Mouse (Mus musculus) left cerebral cortex, adult 9 months (tissue): ENCODE measurements around the gene Slc37a3.
"Not testable (repeated sequence)": the region's sequence is repeated elsewhere in the genome, so short reads cannot be mapped to it uniquely, and the experiment has no call there.

Experiments
- DNase-seq, 2 experiments: peaks; one replicate each; pipeline ENCODE4 v3.0.0; 2022; ENCODE audit warnings: low spot score in 2 of 2

The Slc37a3 gene

DNA sequence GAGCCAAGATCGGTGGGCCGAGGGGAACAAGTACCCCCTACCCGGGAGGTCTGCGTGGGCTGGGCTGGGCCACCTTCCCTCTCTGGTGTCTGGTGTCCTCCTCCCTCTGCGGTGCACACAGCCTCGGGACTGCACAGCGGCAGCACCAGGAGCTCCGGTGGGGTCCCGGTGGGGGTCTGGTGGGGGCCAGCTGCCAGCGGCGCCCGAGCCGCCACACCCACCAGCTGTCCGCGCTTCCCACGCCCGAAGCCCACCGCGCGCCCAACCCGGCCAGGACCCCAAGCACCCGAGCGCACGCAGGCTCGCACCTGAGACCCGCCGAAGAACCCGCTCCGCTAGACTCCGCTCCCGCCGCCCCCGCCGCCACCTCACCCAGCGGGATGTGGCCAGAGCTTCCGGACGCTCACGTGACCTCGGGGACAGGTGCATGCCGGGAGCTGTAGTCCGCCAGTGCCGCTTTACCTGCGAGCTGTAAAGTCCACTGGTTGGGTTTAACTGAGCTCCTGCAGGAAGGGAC lies at the start of gene Slc37a3:
Gene Slc37a3, minus strand, starts transcription at position 365 of the 517 bp plus-strand sequence.
- DNase-seq = peak; percentile 62 to 85

- DNase-seq = no peak
Observed at GRCm38 (mm10) chr6:39426725-39427124, 49.2 kb upstream of the Slc37a3 start.

DNA sequence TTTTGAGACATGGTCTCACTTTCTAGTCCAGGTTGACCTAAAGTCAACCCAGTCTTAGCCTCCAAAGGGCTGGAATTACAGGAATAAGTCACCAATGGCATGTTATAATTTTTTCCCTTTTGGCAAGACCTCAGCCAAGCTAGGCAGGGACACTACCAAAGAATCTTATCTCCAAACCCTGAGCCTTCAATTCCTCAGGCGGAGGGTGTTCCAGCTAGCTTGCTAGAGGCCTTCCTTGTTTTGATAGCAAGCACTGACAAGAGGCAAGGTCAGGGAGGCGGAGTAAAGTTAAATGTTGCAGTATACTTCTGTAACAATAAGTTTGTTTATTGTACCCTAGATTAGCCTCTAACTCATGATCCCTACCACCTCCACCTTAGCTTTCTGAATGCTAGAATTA lies 47.7 kb upstream of the Slc37a3 start:
- DNase-seq = no peak

DNA sequence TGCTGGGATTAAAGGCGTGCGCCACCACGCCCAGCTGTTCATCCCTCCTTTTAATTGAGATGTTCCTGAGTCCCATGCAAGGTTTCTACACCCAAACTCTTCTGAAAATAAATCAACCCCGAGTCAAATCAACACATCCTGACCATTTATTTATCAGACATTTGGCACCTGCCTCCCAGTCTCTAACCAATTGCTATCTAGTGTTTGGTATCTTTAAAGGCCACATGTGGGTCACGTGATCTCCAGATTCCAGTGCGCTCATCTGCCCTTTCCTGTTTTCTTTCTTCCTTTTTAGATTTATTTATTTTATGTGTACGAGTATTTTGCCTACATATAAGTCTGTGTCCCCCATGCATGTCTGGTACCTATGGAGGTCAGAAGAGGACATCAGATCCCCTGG lies 46.2 kb upstream of the Slc37a3 start:
- no peak for DNase-seq

- DNase-seq = peak in 1 of 2 experiments; percentile 62
Observed at GRCm38 (mm10) chr6:39423130-39423551, 45.7 kb upstream of the Slc37a3 start.

GRCm38 (mm10) chr6:39420867-39421266 lies 43.4 kb upstream of the Slc37a3 start:
- DNase-seq = no peak

DNA sequence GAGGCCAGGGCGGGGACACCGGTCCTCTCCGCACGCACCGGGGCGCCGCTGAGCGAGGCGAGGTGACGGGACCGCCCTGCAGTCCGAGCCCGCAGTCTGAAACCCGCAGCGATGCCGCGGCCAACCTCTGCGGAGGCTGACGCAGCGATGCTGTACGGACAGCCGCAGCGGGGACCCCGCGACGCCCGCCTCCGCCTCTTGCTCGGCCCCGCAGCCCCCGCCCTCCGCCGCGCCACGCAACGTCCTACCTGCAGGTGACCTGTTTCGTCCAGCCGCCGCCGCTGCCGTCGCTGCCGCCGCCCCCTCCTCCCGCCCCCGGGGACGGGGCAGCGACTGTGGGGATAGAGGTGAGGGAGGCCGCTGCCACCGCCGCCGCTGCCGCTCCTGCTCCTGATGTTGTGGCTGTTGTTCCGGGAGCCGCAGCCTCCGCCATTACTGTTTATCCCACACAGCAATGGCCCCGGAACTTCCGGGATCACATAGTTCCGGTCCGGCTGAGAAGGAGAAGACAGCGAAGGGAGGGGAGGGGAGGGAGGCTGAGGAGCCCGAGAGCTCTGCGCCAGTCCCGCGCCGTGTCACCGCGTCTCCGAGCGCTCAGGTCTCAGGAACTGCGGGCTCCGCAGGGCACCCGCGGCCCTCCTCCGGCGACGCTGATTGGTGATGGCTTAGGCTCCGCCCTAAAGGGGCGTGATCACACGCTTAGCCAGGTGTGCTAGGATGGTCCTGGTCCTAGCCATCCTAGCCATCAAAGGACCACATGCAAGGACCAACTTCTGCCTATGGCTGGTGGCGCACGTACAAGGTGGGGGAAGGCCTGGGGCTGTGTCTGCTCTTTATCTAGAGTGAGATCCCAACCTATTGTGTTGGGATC lies 42.6 kb upstream of the Slc37a3 start, which contains the start of gene Mkrn1:
Gene Mkrn1, minus strand, starts transcription at position 612 of the 871 bp plus-strand sequence.
- DNase-seq = peak; percentile 72 to 80

DNA sequence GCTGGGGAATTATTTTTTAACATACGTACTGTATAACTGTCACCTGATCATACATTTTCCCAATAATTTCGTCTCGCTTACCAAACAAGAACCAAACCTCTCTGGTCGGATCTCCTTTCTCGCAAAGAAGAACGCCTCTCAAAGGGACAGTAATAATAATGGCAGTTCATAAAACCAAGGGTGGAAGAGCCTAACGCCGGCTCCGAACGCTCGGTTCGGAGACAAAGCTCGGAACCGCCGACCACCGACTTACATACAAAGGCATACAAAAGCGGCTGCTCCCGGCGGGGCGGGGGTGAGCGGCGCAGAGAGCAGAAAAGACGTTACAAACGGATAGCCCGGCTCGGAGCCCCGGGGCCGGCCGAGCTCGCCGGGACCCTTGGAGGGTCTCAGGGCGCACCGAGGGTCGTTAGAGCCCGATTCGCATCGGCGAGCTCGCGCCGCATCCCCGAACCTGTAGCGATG lies 41.9 kb upstream of the Slc37a3 start:
- DNase-seq = peak in 1 of 2 experiments; percentile 40

- not testable (repeated sequence) for DNase-seq
Observed at GRCm38 (mm10) chr6:39416654-39417053, 39.2 kb upstream of the Slc37a3 start.

- DNase-seq = peak in 1 of 2 experiments; percentile 76
Observed at GRCm38 (mm10) chr6:39415762-39416161, 38.3 kb upstream of the Slc37a3 start.

DNA sequence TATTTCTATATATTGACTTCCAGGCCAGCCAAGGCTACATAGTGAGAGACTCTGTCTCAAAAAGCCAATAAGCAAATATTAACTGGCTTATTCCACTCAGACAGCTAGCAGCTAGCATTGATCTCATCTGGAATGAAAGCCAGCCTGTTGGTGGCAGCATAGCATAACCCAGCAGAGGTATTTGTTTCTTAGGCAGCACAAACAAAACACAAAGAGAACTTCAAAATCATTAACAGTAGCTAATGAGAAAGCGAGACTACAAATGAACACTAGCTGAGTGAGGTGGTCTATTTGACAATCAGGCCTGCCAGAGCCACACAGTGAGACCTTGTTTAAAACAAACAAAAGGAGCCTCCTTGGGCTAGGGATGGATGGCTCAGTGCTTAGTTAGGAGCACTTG lies 36.6 kb upstream of the Slc37a3 start:
- DNase-seq = peak in 1 of 2 experiments; percentile 31

- DNase-seq = no peak
Observed at GRCm38 (mm10) chr6:39406480-39406879, 29.0 kb upstream of the Slc37a3 start.

GRCm38 (mm10) chr6:39403136-39403535 lies 25.7 kb upstream of the Slc37a3 start:
- DNase-seq = no peak

- no peak for DNase-seq
Observed at GRCm38 (mm10) chr6:39400343-39400742, 22.9 kb upstream of the Slc37a3 start.

DNA sequence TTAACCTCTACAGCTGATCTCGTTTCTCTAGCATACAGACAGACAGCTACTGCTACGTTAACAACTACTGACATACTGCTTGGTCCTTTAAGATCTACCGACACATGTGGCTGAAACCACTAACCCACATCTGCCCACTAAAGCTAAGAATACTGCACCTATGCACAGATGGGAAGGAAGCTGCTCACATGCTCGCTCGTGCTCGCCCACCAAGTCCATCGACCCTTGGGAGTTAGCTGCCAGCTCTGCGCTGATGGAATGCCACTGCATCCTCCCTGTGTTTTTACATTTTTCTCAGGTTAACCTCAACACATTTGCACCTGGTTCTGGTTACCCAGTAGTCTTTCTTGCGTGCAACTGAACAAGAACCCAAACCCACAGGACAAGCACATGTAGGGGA lies 20.9 kb upstream of the Slc37a3 start:
- DNase-seq = no peak

DNA sequence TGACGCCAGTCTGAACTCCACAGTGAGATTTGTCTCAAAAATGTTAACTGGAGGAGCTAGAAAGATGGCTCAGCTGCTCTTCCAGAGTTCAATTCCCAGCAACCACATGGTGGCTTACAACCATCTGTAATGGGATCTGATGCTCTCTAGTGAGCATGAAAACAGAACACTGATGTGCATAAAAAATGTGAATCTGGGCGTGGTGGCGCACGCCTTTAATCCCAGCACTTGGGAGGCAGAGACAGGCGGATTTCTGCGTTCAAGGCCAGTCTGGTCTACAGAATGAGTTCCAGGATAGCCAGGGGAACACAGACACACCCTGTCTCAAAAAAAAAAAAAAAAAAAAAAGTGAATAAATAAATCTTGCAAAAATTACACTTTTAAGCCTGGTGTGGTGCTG lies 19.6 kb upstream of the Slc37a3 start:
- no peak for DNase-seq

DNA sequence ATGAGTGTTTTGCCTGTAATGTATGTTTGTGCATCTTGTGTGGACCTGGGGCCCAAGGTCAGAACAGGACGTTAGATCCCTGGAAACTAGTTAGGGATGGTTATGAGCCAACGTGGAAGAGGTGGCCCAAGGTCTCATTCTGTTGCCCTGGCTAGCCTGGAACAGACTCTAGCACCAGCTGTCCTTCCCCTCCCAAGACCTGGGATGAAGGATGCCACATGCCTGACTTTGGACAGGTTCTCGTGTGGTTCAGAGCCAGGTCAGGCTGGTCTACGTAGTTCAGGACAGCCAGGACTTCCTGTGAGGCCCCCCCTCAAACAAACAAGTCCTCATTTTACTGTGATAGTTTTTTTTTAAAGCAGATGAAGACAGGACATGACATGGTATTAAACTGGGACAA lies 18.4 kb upstream of the Slc37a3 start:
- DNase-seq = no peak

GRCm38 (mm10) chr6:39395471-39395870 lies 18.0 kb upstream of the Slc37a3 start:
- DNase-seq = no peak

DNA sequence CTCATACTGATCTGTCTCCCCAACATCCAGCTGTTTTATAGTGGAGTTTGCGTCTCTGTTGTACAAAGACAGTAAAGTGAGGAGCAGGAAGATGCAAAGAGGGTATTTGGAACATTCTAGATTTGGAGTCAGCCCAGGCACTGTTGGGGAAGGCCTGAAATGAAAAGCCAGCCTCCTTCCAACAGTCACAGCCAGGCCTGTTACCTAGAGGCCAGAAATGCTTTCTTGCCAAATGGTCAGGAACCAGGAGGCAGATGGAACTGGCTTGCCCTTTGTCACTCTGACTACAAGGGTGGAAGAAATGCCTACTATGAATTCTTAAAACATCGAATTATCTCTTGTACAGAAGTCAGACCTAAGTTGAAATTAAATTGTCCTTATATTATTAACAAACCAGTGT lies 12.5 kb upstream of the Slc37a3 start:
- DNase-seq = no peak

DNA sequence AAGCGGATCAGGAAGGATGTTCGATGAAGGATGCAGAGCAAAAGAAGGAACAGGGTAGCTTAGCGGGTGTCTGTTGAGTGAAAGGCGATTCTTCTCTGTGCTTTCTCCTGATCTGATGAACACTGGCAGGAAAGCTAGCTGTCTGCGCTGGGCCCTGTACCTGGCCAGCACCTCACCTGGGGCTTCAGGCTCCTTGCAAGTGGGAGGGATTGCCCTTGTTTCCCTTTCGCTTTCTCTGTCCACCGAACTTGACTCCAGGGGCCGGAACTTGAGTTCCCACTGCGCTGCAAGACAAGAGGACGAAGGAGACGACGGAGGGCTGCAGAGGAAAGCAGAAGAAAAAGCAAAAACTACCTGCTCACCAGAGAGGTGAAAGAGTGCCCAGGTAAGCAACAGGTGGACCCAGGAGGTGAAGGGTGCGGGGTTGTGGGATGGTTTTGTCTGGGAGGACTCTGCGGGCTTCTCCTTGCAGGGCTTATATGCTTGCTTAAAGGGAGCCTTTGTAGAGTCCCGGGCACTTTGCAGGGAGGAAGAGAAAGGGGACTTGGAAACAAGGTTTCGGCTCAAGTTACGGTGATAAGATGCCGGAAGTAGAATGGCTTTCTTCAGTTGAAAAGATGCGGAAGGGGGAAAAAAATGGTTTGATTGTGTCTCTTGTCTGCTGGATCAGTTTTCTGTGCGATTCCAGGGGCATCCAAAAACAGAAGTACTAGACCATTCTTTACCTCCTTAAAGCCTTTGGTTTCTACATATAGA lies 3.8 kb upstream of the Slc37a3 start, which contains the start of gene Rab19:
Gene Rab19, plus strand, starts transcription at position 51 of the 756 bp plus-strand sequence.
- DNase-seq = no peak

- DNase-seq = no peak
Observed at GRCm38 (mm10) chr6:39380276-39380675, 2.8 kb upstream of the Slc37a3 start.

DNA sequence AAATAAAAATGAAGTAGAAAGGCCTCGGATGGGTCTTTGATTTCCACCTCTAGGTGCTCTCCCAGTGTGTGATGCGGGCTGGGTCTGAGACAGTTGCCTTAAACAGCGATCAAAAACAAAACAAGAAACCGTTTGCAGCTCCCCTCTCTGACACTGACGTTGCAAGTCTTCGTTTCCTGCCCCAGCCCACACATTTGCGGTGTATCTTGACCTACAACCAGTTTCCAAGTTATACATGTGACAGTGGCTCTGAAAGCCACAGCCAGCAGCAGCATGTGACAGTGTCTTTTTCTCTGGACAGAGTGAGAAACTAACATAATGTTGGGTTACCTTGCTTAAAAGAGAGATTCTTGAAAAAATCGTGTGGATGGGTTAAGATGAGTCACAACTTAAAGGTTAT lies 2.3 kb upstream of the Slc37a3 start:
- no peak for DNase-seq
